Mouse (Mus musculus) small intestine, adult 2 months (tissue): ENCODE results near the gene Cdhr3.

Experiments
- CTCF ChIP-seq: fragments of 200-500 bp; IDR thresholded peaks from 2 replicates; pipeline ENCODE4 v1.5.1; 2012; ENCODE audit warnings: low read depth, mild to moderate bottlenecking, control low read depth, inconsistent platforms, low read length, moderate library complexity, mixed read lengths; ENCODE audit not compliant: insufficient replicate concordance, insufficient read length; ENCODE audit errors: extremely low read depth
- POLR2A ChIP-seq: fragments of 200-500 bp; IDR thresholded peaks from 2 replicates; pipeline ENCODE4 v1.6.1; 2012; ENCODE audit warnings: low read depth, mild to moderate bottlenecking, control low read depth, inconsistent platforms, low read length, moderate library complexity

DNA sequence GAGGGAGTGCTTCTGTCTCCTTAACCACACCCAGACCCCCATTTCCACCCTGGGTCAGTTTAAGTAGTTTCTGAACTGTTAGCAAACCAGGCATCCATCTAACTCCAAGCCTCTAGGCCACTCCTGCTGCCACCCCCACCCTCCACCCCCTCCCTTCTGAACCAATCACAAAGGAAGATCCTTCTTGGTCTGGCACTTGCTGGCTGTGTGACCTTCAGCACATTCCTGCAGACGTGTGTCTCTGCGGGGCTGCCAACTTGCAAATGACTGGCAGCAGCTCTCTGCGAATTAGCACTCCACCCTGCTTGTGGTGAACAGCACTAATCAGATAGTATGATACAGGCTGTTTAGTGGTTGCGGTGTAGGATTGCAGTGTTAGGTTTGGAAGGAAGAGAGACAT is 36.7 kb upstream of the Cdhr3 start:
- TF ChIP-seq CTCF, result no peak
- TF ChIP-seq POLR2A, result no peak
